Mouse (Mus musculus): ENCODE results near the gene Gm9844. TPM values are rescaled to one million over a fixed set of nuclear protein-coding genes. Genes with fewer than 3 reads are reported as not detected.
"Not testable (repeated sequence)": the region's sequence is repeated elsewhere in the genome, so short reads cannot be mapped to it uniquely, and the experiment has no call there.

The Gm9844 gene
- 1.4 TPM in 1 of 2 replicates, not detected in the other for total RNA-seq (2021)
- long read RNA-seq, experiment 1, result 0 reads
- long read RNA-seq, experiment 2, partial matches to known transcripts, result 0 of 1 reads
- long read RNA-seq, experiment 2, other reads (novel, unspliced or antisense), result 0 of 1 reads

DNA sequence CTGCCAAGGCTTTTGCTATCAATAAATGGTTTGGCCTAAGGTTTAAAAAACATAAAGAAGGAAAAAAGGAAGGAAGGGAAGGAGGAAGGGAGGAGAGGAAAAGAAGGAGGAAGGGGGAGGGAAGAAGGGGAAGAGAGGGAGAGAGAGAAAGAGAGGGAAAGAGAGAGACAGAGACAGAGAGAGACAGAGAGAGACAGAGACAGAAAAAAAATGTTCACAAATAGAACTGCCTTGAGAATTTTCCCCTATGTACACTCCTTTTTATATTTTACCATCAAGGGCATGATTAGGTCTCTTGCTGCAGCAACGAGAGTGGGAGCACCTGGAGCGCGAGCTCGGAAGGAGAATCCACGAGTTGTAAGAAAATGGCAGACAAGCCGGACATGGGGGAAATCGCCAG lies at the start of gene Gm9844:
Gene Gm9844 (plus strand): TSS at position 301 of the 400 bp plus-strand sequence.
- DNase-seq, result no peak

DNA sequence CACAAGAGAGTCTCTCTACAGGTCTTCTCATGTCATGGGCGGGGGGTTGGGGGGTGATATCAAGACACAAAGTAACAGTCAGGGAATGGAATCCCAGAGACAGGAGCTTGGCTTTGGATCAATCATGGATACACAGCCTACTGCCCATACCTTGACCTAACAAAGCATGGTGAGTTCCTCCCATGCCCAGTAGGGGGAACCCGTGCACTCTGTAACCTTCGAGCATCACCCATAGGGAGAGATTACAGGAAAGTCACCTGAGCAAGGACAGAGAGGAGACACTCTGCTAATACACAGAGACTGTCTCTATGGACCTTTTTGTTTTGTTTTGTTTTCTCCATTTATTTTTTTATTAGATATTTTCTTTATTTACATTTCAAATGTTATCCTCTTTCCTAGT lies 44.5 kb upstream of the Gm9844 start:
- peak; percentile 86 for DNase-seq

DNA sequence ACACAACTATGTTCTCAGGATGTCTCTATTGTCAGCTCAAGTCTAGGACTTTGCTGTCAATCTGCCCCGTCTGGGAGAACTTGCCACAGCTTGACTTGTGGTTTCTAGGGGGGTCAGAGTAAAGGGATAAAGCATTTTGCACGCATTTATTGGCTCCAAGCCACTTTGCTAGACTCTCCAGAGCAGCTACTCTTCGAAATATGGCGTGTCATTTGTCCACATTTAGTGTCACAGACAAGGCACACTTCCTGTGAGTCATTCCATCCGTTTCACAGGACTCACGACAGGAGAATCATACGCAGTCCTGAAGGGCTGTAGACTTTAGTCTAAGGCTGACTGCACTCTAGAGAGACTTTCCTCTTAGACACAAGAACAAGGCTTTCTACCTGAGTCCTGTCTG lies 37.6 kb upstream of the Gm9844 start:
- no peak for DNase-seq

DNA sequence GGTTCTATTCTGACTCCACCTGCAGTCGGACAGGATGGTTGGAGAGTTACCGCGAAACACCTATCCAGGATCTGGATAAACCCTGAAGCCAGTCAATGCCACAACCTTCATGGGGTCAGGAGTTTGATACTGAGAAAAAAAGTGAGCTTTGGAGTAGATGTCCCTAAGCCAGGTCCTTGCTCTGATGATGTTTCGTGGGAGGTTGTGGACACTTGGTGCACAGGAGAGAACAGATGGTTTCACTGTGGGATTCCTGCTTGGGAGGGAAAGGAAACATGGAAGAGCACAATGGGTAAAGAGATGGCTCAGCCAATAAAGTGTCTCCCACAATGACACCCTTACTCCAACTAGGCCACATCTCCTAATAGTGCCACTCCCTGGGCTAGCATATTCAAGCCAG lies 34.8 kb upstream of the Gm9844 start:
- DNase-seq, result no peak

DNA sequence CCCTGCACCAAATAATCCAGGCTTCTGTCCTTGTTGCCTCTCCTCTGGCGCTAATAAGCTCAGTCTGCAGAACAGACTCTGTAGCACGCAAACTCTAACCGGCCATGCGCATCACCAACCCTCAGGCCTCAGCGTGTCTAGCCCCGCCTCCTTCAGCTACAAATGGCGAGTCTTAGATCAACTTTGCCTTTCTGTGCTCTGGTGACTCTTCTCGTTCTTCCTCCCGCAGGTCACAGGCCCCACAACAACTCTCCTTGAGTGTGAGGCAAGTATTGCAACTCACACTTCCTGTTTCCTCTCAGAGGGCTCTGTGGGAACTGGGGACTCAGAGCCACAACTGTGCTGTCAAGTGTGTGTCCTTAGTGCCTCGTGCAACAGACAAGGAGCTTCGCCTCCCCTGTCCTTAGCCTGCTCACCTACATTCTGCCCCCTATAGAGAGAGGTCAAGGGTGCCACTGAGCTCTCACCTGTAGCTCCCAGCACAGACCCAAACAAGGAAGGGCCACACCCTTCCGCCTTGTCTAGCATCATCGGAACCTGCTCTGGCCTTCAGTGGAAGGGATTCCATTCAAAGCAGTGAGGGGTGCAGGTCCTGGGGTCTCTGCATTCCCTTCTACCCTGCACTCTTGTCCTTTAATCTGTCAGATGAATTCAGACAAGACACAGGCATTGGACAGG lies 23.1 kb upstream of the Gm9844 start:
- DNase-seq, result not testable (repeated sequence)

DNA sequence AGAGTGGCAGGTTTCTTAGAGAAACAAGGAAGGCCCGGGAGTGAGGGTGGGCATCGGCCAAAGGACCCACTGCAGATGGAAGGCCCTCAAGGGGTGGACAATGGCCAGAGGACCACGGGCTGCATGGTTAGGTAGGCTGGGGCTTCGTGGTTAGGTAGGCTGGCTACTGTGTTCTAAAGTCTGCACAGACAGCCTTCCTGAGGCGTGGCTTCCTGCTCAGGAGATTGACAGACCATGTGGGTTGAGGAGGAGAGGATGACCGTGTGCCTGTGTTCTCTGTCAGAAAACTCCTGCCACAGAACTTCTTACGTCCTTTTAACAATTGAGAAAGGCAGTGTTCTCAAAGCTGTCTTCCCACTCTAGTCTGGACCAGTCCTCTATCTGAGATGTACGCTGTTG lies 22.6 kb upstream of the Gm9844 start:
- no peak for DNase-seq

DNA sequence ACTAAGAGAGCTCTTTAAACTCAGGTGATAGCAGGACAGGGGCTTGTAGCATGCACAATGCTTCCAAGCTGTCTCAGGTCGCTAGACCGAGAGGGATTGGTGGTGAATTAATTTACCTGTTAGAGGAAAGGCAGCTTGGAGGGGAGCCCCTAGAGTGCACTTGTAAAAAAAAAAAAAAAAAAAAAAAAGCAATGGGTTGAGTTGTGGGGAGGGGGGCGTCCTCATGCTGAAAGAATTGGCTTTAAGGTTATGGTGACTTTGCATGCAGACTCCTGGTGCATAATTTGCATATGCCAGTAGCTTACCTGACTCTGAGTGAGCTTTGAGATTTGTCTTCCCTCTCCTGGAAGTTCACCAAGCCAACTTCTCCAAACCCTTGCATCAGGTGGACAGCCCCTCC lies 21.7 kb upstream of the Gm9844 start:
- no peak for DNase-seq

DNA sequence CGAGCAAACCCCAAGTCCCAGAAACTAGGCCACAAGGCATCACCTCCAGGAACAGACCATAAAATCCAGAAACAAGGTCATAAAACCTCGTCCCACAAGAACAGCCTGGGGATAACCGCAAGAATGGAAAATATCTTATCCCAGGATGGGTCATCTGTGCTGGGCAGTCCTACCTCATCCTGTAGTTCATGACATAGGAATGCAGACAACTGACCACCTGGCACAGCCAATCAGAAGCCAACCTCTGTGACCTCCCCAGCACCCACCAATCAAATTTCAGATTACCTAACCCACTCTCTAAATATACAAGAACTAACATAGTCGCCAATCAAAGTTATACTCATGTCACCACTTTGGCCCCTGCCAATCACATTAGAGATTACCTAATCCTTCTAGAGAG lies 21.0 kb upstream of the Gm9844 start:
- no peak for DNase-seq

DNA sequence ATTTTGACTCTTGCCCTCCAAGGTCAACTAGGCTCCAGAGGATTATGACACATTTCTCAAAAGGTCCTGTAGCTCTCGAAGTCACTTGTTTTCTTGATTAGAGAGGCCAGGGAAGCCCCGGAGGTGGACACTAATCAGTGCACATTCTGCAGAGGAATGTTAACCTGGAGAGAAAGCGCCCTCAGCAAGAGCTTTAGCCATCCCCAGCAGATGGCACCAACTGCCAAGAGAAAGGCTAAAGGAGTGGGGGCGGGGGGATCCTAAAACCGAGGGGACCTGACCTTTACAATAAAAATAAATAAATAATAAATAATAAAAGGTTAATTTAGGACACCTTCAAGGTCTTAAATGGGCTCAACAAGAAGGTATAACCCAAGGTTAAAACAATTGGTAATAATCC lies 17.9 kb upstream of the Gm9844 start:
- DNase-seq, result peak; percentile 30

DNA sequence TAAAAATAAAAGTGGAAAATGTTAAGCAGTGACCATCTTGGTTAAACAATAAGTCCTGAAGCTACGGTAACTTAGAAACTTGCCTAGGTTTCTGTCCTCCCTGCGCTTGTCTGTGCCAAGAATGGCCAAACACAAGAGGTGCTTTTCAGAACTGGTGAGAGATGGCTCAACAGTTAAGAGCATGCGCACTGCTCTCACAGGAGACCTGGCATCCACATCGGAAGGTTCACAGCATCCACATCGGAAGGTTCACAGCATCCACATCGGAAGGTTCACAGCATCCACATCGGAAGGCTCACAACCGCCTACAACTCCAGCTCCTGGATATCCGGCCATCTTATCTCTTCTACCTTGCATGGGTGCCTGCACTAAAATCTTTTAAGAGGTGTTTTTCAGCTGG lies 16.8 kb upstream of the Gm9844 start:
- no peak for DNase-seq

DNA sequence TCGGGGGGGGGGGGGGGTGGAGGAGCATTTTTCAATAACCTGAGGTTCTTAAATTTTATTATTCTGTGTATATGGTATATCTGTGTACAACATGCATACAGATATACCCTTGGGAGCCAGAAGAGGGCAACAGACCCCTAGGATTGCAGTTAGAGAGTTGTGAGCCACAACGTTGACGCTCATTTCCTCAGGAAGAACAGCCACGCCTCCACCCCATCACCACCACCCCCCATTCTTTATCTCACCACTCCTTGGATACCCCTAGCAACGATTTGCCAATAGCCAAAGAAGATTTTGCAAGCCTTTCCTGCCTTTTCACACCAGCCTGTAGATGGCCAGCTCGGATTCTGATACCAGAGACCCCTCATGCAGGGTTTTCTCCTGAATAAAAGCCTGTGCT lies 16.3 kb upstream of the Gm9844 start:
- DNase-seq, result no peak

DNA sequence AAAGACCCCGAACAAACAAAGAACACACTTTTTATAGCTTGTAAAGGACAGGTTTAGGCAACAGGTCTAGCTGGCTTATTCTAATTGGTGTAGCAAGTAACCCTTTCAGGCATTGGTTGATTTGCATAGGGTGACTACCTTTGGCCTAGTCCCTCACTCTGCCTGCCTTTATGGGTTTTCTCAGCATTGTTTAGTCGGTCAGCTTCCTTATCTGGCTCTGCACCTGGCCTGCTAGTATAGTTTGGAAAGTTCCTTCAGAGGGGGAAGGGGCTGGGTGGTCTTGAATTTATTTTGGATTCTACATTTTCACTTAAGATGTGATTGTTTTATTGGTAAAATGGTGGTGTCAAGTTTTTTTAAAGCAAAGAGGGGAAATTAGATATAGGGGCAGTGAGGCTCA lies 15.4 kb upstream of the Gm9844 start:
- not testable (repeated sequence) for DNase-seq

DNA sequence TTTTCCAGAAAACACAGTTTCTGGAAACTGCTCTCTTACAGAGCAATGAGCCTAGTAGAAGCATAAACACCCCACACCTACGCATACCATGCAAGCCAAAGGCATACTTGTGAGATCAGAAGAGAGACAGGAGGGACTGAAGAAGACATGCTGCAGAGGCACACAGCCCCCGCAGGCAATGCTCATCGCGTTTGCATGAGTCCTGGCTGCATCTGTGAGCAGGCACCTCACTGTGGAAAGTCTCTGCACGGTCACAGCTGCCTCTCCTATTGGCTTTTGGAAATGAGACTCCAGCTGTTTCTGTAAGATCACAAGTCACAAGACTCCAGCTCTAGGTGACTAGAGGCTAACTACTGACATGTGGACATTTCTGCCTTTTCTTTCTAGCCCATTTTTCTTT lies 11.9 kb upstream of the Gm9844 start:
- no peak for DNase-seq

DNA sequence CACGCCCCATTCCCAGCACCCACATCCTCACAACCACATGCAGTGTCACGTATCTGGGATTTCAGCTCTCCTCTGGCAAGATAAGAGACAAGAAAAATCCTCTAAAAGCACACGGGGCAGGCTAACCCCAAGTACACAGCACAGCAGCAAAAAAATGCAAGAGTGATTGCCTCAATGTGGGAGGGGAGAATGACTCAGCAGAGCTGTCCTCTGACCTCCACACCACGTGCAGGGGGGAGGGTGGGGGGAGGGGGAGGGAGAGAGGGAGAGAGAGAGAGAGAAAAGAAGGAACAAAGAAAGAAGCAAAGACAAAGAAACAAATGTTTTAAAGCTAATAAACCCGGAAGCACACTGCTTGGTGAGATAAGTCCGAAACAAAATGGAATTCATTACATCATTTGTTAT lies 11.1 kb upstream of the Gm9844 start:
- DNase-seq, result peak; percentile 51

DNA sequence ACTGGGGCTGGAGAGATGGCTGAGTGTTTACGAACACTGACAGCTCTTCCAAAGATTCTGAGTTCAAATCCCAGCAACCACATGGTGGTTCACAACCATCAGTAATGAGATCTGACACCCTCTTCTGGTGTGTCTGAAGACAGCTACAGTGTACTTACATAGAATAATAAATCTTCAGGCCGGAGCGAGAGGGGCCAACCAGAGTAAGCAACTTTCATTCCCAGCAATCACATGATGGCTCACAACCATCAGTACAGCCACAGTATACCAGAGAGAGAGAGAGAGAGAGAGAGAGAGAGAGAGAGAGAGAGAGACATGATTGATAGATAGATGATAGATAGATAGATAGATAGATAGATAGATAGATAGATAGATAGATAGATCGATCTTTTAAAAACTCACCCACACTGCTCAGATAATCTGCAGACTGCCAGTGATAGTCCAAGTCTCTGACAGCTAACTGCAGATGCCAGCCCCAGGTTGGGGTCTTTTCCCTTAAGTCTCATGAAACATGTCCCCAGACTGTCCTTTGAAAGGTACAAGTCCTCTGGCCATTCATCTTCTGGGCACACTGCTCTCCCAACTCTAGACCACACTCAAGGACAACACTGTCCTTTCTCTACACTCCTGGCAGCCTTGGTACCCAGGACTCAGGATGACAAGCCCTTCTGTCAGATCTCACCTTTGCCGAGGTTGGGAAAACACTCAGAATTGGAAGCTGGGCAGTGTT lies 10.3 kb upstream of the Gm9844 start:
- DNase-seq, result no peak

DNA sequence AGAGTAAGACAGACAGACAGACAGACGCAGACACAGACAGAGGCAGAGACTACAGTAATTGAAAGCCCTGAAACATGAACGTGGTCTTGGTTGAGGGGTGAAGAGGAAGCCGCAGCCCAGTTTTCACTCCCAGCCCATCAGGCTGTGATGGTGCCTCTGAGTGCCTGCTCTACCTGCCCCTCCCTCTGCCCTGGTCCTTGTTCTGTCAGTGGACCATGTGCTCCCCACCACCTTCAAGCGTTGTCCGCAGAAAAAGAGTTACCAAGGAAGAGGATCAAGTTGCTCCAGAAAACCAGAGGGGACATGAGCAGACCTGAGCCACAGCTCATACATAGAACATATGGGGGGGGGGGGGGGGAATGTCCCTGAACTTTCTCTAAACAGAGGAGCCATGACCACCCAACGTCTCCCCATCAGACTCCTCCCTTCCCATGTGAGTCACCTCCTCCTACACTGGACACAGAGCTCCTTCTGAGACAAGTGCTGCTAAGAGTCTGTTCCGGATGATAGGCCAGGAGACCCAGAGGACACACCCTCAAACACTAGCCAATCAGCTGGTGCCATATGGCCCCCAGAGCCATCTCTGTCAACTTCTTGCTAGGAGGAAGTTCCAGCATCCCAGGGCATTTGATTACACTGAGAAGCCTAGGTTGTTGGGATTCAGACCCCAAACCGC lies 9.3 kb upstream of the Gm9844 start:
- no peak for DNase-seq

DNA sequence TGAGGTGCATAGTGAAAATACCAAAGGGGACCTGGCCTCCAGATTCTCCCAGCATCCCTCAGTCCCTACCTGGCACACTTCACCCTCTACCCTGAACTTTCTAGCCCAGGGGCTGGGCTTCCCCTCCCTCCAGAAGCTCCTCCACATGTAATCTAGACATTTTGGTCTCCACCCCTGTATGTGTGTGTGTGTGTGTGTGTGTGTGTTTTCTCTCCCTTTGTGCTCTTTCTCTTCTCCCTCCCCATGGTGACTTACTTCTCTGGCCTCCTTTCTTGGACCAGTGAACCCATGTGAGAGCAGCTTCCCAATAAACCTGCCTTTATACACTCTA lies 8.8 kb upstream of the Gm9844 start:
- DNase-seq, result no peak

DNA sequence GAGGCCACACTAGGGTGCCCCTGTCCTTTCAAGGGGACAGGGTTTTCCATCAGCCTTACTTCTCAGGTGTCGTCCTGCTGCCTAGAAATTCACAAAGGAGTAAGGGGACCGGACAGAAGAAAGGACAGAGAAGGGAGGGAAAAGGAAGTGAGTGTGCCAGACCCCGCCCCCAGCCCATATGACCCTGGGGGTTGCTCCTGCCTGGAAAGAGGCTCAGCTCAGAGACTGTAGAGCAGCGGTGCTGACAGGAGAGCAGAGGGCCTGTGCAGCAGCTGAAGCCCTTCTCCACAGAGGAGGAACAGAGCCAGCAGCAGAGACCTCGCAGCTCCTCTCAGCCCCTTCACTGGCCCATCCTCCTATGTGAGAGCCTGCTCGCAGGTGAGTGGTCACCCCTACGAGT lies 8.3 kb upstream of the Gm9844 start:
- DNase-seq, result no peak

DNA sequence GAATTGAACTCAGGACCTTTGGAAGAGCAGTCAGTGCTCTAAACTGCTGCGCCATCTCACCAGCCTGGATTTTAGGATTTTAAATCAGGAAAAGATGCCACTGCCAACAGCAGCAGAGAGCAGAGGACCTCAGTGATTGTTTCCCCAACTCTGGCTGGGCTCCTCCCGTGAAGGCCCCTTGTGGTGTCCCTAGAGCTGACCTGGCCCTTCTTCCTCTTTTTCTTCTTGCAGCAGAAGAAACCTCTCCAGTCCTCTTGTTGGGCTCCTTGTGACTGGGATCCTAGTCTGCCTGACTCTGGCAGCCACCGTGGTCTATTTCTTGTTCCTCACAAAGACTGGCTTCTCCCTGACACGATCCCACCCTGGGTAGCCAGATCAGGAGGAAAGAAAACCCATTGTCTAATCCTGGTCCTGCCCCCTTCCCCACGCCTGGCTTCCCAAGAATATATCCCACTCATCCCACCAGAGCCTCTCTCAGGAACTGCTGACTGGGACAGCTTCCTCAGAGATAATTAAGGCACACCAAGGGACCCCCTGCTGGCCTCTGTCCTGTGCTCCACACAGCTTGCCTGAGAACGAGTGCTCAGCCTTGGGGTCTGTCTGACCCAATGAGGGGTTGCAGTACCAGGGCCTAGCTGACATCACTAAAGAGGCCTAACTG lies 5.4 kb upstream of the Gm9844 start:
- no peak for DNase-seq

DNA sequence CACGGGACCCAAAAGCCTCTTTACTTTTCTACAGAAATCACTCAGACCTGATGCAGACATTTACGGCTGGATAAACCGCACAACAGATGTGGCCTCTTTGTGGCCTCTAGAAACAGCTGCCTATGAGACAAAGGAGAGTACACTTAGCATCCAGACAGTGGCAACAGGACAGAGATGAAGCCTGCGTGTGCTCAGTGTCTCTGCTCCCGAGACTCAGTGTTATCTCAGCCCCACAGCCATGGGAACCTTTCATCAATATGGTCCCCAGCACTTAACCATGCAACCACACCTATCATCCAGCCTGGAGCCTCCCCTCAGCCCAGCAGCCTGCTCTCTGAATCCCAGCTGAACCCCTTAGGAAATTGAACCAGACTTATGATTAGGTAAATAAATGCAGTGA lies 2.8 kb upstream of the Gm9844 start:
- no peak for DNase-seq

DNA sequence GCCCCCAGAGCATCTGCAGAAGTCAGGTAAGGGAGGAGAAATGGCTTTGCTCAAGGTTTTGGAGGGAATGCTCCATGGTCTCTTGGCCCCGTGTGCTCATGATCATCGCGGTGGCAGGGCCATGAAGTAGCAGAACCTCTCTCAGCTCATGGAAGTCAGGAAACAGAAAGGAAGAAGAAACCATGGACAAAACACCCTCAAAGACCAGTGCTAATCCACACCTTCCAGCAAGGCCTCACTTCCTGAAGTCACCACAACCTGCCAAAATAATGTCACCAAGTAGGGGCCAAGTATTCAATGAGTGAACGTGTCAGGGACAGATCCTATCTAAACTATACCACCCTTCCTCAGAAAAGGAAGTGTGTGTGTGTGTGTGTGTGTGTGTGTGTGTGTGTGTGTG lies 840 bp downstream of the Gm9844 start:
- DNase-seq, result no peak

DNA sequence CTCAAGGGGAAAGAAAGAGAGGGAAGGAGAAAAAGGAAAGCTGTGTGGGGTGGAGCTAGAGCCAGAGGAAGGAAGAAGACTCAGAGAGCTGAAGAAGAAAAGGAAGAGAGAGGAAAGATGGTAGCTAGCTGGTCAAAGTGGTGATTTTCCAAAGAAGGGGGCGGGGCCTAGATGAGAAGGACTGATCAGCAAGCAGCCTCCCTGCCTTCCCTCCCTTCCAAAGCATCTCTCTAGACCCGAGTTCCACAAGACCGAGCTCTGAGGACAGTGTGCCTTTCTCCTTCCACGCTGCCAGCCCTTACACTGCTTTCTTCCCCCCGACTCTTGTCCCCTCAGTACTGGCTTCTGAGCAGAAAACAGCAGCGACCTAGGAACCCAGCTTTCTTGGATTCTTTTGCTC lies 2.1 kb downstream of the Gm9844 start:
- no peak for DNase-seq

DNA sequence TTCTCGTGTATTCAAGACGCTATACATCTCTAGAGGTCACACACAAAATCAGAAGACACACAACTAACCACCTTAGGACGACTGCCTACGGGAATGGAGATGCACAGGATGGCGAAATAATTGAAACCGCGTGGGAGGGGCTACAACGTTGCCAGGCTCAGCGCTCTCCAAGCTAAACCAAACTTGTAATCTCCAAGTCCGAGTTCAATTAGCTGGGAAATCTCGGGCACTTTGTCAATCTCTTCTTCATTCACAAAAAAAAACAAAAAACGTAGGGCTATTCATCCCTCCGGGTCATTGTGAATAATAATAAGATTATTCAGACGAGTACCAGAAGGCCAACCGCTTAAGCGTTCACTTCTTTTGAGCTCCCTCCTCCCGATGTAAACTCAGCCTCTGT lies 7.1 kb downstream of the Gm9844 start:
- no peak for DNase-seq
